Comparison of ENCODE assay signal across 12 mouse cellular contexts in genomic region chr6:128116344-128116743, GRCm38 (mm10). TPM values are rescaled to one million over a fixed set of nuclear protein-coding genes. Genes with fewer than 3 reads are reported as not detected.
DNase-seq lines count a peak whose midpoint lies in the region; ATAC-seq lines count a peak whose summit lies in the region.
"Had no signal": no experiment of that assay in that cellular context is flagged by ENCODE, and none has a peak within 500 bp of the region (broad histone marks: within the 10 kb centered on the region; RNA-seq: fewer than 3 reads in every experiment).

No protein-coding gene starts in this region.

- H3K27me3 ChIP-seq in hindbrain, embryonic 12.5 days = no peaks in the 10 kb centered on the region
- no peaks in the 10 kb centered on the region for H3K27me3 ChIP-seq in hindbrain, embryonic 11.5 days (ENCODE audit: control insufficient read depth, insufficient read depth, low read length)
- no peaks in the 10 kb centered on the region for H3K27me3 ChIP-seq in neural tube, embryonic 13.5 days
- H3K27me3 ChIP-seq in neural tube, embryonic 15.5 days (replicated peaks) = no peaks in the 10 kb centered on the region
- no peaks in the 10 kb centered on the region for H3K27me3 ChIP-seq in limb, embryonic 12.5 days
- H3K27me3 ChIP-seq in forebrain, embryonic 15.5 days = no peaks in the 10 kb centered on the region
- H3K27me3 ChIP-seq: Patski had no signal

- H3K4me1 ChIP-seq in hindbrain, embryonic 12.5 days = peaks cover 57% of the 10 kb centered on the region
- H3K4me1 ChIP-seq in hindbrain, embryonic 11.5 days (replicated peaks; ENCODE audit: control insufficient read depth, insufficient read depth, low read length) = peaks cover 8% of the 10 kb centered on the region
- peaks cover 64% of the 10 kb centered on the region for H3K4me1 ChIP-seq in neural tube, embryonic 13.5 days (replicated peaks)
- peaks cover 32% of the 10 kb centered on the region for H3K4me1 ChIP-seq in neural tube, embryonic 15.5 days
- peaks cover 52% of the 10 kb centered on the region for H3K4me1 ChIP-seq in limb, embryonic 12.5 days (replicated peaks)
- H3K4me1 ChIP-seq in forebrain, embryonic 15.5 days = peaks cover 17% of the 10 kb centered on the region; the same call in 1 of the 2 replicates

- H3K4me3 ChIP-seq in hindbrain, embryonic 12.5 days = no peak overlapping the region
- no peak overlapping the region for H3K4me3 ChIP-seq in hindbrain, embryonic 11.5 days (ENCODE audit: low read depth, low read length)
- no peak overlapping the region for H3K4me3 ChIP-seq in neural tube, embryonic 13.5 days
- no peak overlapping the region for H3K4me3 ChIP-seq in neural tube, embryonic 15.5 days (replicated peaks)
- no peak overlapping the region for H3K4me3 ChIP-seq in limb, embryonic 12.5 days (replicated peaks)
- H3K4me3 ChIP-seq in forebrain, embryonic 15.5 days = no peak overlapping the region

- no peak for ATAC-seq in hindbrain, embryonic 12.5 days (ENCODE audit: low FRiP score)
- ATAC-seq in hindbrain, embryonic 11.5 days (ENCODE audit: low FRiP score) = no peak
- no peak for ATAC-seq in neural tube, embryonic 13.5 days (ENCODE audit: low read depth)
- no peak for ATAC-seq in neural tube, embryonic 15.5 days (ENCODE audit: low FRiP score)
- no peak for ATAC-seq in limb, embryonic 12.5 days (ENCODE audit: insufficient number of reproducible peaks, insufficient read depth, low FRiP score, low TSS enrichment, low read depth)
- ATAC-seq in forebrain, embryonic 15.5 days (replicated peaks) = no peak
- ATAC-seq: Patski had no signal

- no peak overlapping the region for H3K9ac ChIP-seq in hindbrain, embryonic 12.5 days
- no peak overlapping the region for H3K9ac ChIP-seq in hindbrain, embryonic 11.5 days (ENCODE audit: low read depth, low read length)
- H3K9ac ChIP-seq in neural tube, embryonic 13.5 days = no peak overlapping the region
- no peak overlapping the region for H3K9ac ChIP-seq in neural tube, embryonic 15.5 days (replicated peaks)
- H3K9ac ChIP-seq in limb, embryonic 12.5 days (replicated peaks) = no peak overlapping the region
- no peak overlapping the region for H3K9ac ChIP-seq in forebrain, embryonic 15.5 days (replicated peaks)
- H3K9ac ChIP-seq: hindbrain, embryonic 14.5 days had no signal

- H3K9me3 ChIP-seq in hindbrain, embryonic 12.5 days (replicated peaks) = no peaks in the 10 kb centered on the region
- no peaks in the 10 kb centered on the region for H3K9me3 ChIP-seq in hindbrain, embryonic 11.5 days (ENCODE audit: control insufficient read depth, low read length)
- H3K9me3 ChIP-seq in neural tube, embryonic 13.5 days = no peaks in the 10 kb centered on the region
- no peaks in the 10 kb centered on the region for H3K9me3 ChIP-seq in neural tube, embryonic 15.5 days (replicated peaks)
- no peaks in the 10 kb centered on the region for H3K9me3 ChIP-seq in limb, embryonic 12.5 days
- no peaks in the 10 kb centered on the region for H3K9me3 ChIP-seq in forebrain, embryonic 15.5 days

- no peaks in the 10 kb centered on the region for H3K36me3 ChIP-seq in hindbrain, embryonic 12.5 days
- H3K36me3 ChIP-seq in hindbrain, embryonic 11.5 days (ENCODE audit: control insufficient read depth, insufficient read depth, low read length) = no peaks in the 10 kb centered on the region
- no peaks in the 10 kb centered on the region for H3K36me3 ChIP-seq in neural tube, embryonic 13.5 days
- H3K36me3 ChIP-seq in neural tube, embryonic 15.5 days = no peaks in the 10 kb centered on the region
- H3K36me3 ChIP-seq in limb, embryonic 12.5 days = peaks cover 6% of the 10 kb centered on the region; the same call in 1 of the 2 replicates
- H3K36me3 ChIP-seq in forebrain, embryonic 15.5 days = no peaks in the 10 kb centered on the region

- no peak overlapping the region for H3K4me2 ChIP-seq in hindbrain, embryonic 12.5 days (replicated peaks)
- no peak overlapping the region for H3K4me2 ChIP-seq in hindbrain, embryonic 11.5 days (replicated peaks; ENCODE audit: low read depth, low read length)
- no peak overlapping the region for H3K4me2 ChIP-seq in neural tube, embryonic 13.5 days
- no peak overlapping the region for H3K4me2 ChIP-seq in neural tube, embryonic 15.5 days
- 0 out of 2 replicates have a peak overlapping the region, but pooled peaks have one; percentile 19 for H3K4me2 ChIP-seq in limb, embryonic 12.5 days
- no peak overlapping the region for H3K4me2 ChIP-seq in forebrain, embryonic 15.5 days (replicated peaks)
- H3K4me2 ChIP-seq: hindbrain, embryonic 14.5 days had no signal

- DNase-seq in hindbrain, embryonic 11.5 days (ENCODE audit: low spot score) = no peak
- no peak for DNase-seq in layer of hippocampus, adult 9-10 months (ENCODE audit: low spot score)
- DNase-seq: cerebellum, adult 9-10 months; kidney, postnatal 25 days; layer of hippocampus, postnatal 36 days had no signal

- WGBS in hindbrain, embryonic 12.5 days = 60% methylated on average over 2 of the region's 2 CpGs
- 73% methylated on average over 2 of the region's 2 CpGs for WGBS in hindbrain, embryonic 11.5 days
- WGBS in neural tube, embryonic 13.5 days = 71% methylated on average over 2 of the region's 2 CpGs
- 80% methylated on average over 2 of the region's 2 CpGs for WGBS in neural tube, embryonic 15.5 days
- 64% methylated on average over 2 of the region's 2 CpGs for WGBS in limb, embryonic 12.5 days
- 85% methylated on average over 2 of the region's 2 CpGs for WGBS in forebrain, embryonic 15.5 days

- 0 out of 2 replicates have a peak overlapping the region, but pooled peaks have one; percentile 31 for H3K27ac ChIP-seq in hindbrain, embryonic 12.5 days
- H3K27ac ChIP-seq in hindbrain, embryonic 11.5 days (ENCODE audit: low read depth, low read length) = no peak overlapping the region
- 0 out of 2 replicates have a peak overlapping the region, but pooled peaks have one; percentile 9 for H3K27ac ChIP-seq in neural tube, embryonic 13.5 days (replicated peaks)
- no peak overlapping the region for H3K27ac ChIP-seq in neural tube, embryonic 15.5 days (replicated peaks)
- H3K27ac ChIP-seq in limb, embryonic 12.5 days = peak overlapping the region; percentile 84
- H3K27ac ChIP-seq in forebrain, embryonic 15.5 days (replicated peaks) = no peak overlapping the region
- H3K27ac ChIP-seq: hindbrain, embryonic 14.5 days had no signal

RNA-seq across cellular contexts. Expression of gene Tspan9, which starts 27.1 kb away (rescaled TPM):
- polyA plus RNA-seq in hindbrain, embryonic 12.5 days (2016; fragmentation: Nextera tagmentation; extraction: Ambion mirVana) = 63.4 and 71.6 TPM in 2 replicates
- 46.2 and 48.9 TPM in 2 replicates for polyA plus RNA-seq in hindbrain, embryonic 11.5 days (2014; fragmentation: Nextera tagmentation; extraction: Ambion mirVana)
- 38.5 and 43.5 TPM in 2 replicates for polyA plus RNA-seq in neural tube, embryonic 13.5 days (2015; fragmentation: Nextera tagmentation; extraction: Ambion mirVana)
- 48.3 and 63.2 TPM in 2 replicates for polyA plus RNA-seq in neural tube, embryonic 15.5 days (2015; fragmentation: Nextera tagmentation; extraction: Ambion mirVana)
- polyA plus RNA-seq in limb, embryonic 12.5 days (2016; fragmentation: Nextera tagmentation; extraction: Ambion mirVana) = 103 and 114 TPM in 2 replicates
- 45.9 and 47.7 TPM in 2 replicates for polyA plus RNA-seq in forebrain, embryonic 15.5 days (2015; fragmentation: Nextera tagmentation; extraction: Ambion mirVana)

Comparison
In these comparisons a context has a peak if more than half of its experiments do, and no peak if none do; other contexts are left out.
1. H3K27ac ChIP-seq: peak in hindbrain, embryonic 12.5 days (single experiment), neural tube, embryonic 13.5 days (single experiment) and limb, embryonic 12.5 days (single experiment); none in hindbrain, embryonic 11.5 days (single experiment), neural tube, embryonic 15.5 days (single experiment) and forebrain, embryonic 15.5 days (single experiment).